Mouse (Mus musculus) adrenal gland, adult (tissue): ENCODE results near the gene Rilp.
"Not testable (repeated sequence)": the region's sequence is repeated elsewhere in the genome, so short reads cannot be mapped to it uniquely, and the experiment has no call there.

ENCODE experiments used
- DNase-seq, 2 experiments: peaks; one replicate each; pipeline ENCODE4 v3.0.0; 2022 to 2023; ENCODE audit warnings: low spot score in 1 of 2; ENCODE audit not compliant: inconsistent age in 2 of 2

The Rilp gene

DNA sequence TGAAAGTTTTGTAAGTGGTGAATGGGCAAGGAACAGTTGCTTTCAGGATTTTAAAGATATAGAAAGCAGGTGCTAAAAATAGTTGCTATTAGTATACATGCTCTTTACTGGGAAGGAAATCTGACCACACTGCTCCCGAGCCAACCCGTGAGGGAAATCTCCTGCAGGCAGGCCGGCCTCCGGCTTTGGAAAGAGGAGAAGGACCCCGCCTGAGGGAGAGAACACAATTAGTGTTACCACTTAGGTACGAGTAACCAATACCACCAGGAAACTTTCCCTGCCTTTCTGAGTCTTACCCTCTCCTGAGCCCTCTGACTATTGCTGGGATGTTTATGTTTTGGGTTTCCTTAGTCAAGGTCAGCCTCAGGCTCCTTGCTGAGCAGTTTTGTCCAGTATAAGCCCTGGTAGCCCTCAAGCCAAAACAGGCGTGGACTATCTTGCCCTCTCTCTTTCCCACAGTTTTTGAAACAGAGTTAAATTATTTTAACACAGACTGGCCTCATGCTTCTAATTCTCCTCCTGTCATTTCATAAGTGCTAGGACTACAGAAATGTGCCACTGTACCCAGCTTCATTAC, 43.1 kb downstream of the Rilp start:
- DNase-seq = no peak

DNA sequence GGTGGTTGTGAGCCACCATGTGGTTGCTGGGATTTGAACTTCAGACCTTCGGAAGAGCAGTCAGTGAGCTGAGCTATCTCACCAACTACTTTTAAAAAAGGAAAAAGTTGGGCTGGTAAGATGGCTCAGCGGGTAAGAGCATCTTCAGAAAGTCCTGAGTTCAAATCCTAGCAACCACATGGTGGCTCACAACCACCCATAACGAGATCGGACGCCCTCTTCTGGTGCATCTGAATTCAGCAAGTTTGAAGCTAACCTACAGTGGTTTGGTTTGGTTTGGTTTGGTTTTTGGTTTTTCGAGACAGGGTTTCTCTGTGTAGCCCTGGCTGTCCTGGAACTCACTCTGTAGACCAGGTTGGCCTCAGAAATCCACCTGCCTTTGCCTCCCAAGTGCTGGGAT, 46.1 kb downstream of the Rilp start:
- DNase-seq = not testable (repeated sequence)

DNA sequence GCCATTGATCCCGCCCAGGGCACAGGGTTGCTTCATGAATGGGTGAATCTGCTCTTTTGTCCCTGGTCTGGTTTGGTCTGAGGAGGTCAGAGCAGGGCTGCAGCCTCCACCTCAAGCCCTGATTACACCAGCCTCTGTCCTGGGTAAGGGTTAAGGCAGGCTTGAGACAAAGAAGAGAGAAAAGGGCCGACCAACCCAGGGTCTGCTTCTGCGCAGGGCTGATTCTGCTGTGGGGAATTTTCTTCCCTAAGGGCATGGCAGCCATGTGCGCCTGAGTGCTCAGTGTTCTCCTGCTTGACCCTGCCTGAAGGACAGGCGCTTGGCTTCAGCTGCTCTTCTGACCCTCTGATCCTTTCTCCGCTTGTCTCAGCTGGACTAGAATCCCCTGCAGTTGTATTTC, 47.2 kb downstream of the Rilp start:
- peak in 1 of 2 experiments; percentile 36 for DNase-seq

DNA sequence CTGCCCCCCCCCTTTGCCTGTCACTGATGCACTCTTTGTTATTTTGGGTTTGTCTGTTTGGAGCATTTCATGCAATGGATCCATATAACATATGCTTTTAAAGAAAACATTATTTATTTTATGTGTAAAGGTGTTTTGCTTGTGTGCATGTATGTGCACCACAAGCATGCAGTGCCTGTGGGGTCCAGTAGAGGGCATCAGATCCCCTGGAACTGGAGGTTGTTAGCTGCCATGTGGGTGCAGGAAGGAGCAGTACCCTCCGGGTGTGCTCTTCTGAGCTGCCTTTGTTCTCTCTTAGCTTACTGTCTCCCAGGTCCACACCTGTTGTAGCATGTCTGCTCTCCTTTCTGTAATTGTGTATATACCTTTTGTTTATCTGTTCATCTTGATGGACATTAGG, 48.2 kb downstream of the Rilp start:
- DNase-seq = no peak

DNA sequence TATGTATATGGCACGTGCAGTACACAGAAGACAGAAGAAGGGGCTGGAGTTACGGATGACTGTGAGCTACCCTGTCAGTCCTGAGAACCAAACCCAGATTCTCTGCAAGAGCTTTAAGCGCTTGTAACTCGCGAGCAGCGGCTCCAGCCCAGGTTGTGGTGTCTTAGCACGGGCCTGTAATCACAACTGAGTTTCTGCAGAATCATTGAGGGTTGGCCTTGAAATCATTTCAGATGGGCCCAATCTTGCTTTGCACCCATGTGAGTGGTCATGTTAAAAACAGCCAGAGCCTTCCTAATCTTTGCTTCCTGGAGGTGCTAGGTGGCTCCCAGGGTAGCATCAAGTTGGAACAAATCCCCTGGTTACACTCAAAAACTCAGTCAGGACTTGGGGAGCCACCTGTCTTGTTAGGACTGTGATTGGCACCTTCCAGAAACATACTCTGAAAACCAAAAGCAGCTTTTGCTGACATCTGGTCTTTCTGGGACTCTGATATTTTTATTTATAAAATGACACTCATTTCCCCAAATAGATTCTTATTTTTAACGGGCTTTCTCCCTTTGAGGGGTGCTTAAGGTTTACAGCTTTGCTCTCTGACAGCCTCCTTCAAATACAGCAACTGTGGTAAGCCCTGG, 50.1 kb downstream of the Rilp start:
- DNase-seq = no peak

DNA sequence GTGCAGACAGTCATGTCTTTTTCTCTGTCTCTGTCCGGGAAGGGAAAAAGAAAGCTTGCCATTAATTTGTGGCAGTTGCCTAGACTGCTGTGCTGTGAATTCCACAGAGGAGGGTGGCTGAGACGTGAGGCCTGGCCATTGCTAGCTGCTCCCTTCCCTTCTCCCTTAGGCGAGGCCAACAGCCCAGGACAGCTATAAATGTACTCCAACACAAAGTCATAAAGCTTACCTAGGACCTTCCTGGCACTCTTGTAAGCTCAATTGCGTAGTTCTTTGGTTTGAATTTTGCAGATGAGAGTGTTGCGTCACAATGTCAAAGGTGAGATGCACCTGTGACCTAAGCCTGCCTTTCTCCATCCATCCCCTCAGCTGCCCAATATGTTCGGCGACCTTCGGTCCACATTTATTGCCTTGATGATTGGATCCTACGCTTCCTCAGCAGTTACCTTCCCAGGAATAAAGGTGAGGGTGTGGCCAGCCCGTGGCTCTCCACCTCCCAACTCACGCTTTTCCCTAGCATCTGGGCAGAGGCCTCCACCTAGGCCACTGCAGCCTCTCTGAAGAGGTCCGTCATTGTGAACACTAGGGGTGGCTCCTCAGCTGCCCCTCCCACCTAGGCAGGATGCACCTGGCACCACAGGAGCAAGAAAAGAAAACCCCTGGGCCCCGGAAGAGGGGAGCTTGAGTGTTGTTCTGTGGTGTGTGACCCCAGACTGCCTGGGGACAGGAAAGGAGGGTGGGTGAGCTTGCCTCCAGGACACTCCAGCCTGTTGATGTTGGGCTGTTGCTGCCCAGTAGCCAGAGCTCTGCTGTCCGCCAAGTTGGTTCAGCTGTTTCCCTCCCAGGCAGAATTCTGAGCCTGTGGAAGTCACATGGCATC, 50.9 kb downstream of the Rilp start:
- DNase-seq = no peak

DNA sequence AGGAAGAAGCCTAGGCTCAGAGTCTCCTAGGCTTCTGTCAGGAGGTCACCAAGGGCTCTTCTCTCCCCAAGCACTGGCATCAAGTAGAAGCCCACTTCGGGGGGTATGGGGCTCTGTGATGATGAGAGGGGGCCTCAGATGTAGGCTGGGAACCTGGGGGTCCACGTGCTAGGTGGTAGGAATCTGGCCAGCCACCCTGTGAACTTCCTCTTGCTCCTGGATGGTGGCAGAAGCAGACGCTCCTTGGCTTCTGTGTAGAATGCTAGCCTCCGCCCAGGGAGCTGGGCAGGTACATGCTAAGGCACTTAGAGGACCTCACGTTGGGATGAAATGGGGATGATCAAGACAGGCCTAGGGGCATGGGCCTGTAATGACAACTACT, 51.5 kb downstream of the Rilp start:
- no peak for DNase-seq
